Mouse (Mus musculus) myocyte (in vitro differentiated cells): ENCODE results near the gene Prss34. TPM values are rescaled to one million over a fixed set of nuclear protein-coding genes. Genes with fewer than 3 reads are reported as not detected.

Experiments used
- H3K27me3 ChIP-seq: one replicate; pipeline ENCODE4 v1.6.1; 2011; ENCODE audit not compliant: control insufficient read depth, insufficient read depth, insufficient read length
- H3K36me3 ChIP-seq: one replicate; pipeline ENCODE4 v1.6.1; 2011; ENCODE audit not compliant: control insufficient read depth, insufficient read depth
- H3K4me2 ChIP-seq: one replicate; pipeline ENCODE4 v1.6.1; 2011; ENCODE audit warnings: low read depth, control low read depth
- H3K4me3 ChIP-seq: one replicate; pipeline ENCODE4 v1.5.1; 2011; ENCODE audit warnings: mild to moderate bottlenecking, control low read depth, moderate library complexity
- H3K79me2 ChIP-seq: one replicate; pipeline ENCODE4 v1.6.1; 2011; ENCODE audit not compliant: control insufficient read depth, insufficient read depth
- H3ac ChIP-seq: one replicate; pipeline ENCODE4 v1.6.1; 2011; ENCODE audit not compliant: control insufficient read depth, insufficient read length
- CEBPB ChIP-seq: IDR thresholded peaks from 2 replicates; pipeline ENCODE4 v1.6.1; 2011; ENCODE audit warnings: mild to moderate bottlenecking, moderate library complexity; ENCODE audit not compliant: poor library complexity, insufficient read depth, severe bottlenecking
- E2F4 ChIP-seq: IDR thresholded peaks from one replicate; pipeline ENCODE4 v1.6.1; 2011; ENCODE audit warnings: mild to moderate bottlenecking, control low read depth, moderate library complexity; ENCODE audit not compliant: insufficient read depth
- MAX ChIP-seq: IDR thresholded peaks from one replicate; pipeline ENCODE4 v1.6.1; 2011; ENCODE audit warnings: low read depth, mild to moderate bottlenecking, control low read depth
- MYOD1 ChIP-seq, 3 experiments: IDR thresholded peaks; one replicate each; pipeline ENCODE4 v1.6.1; 2011; ENCODE audit warnings: control low read depth in 2 of 3, low read depth in 2 of 3, mild to moderate bottlenecking in 2 of 3, moderate library complexity in 1 of 3; ENCODE audit not compliant: insufficient read length in 2 of 3, control insufficient read depth in 1 of 3
- MYOG ChIP-seq, 3 experiments: IDR thresholded peaks; one replicate each; pipeline ENCODE4 v1.6.1; 2011; ENCODE audit warnings: control low read depth in 2 of 3, low read depth in 2 of 3, mild to moderate bottlenecking in 2 of 3; ENCODE audit not compliant: insufficient read length in 2 of 3, control insufficient read depth in 1 of 3, insufficient read depth in 1 of 3
- POLR2A ChIP-seq: IDR thresholded peaks from one replicate; pipeline ENCODE4 v1.6.1; 2011; ENCODE audit warnings: low read depth, mild to moderate bottlenecking, control low read depth, moderate library complexity; ENCODE audit not compliant: insufficient read length
- POLR2AphosphoS2 ChIP-seq: IDR thresholded peaks from one replicate; pipeline ENCODE4 v1.6.1; 2011; ENCODE audit warnings: low read depth, control low read depth; ENCODE audit not compliant: insufficient read length
- REST ChIP-seq: IDR thresholded peaks from one replicate; pipeline ENCODE4 v1.6.1; 2011; ENCODE audit warnings: mild to moderate bottlenecking, control low read depth, moderate library complexity; ENCODE audit not compliant: insufficient read depth, insufficient read length
- SRF ChIP-seq: IDR thresholded peaks from one replicate; pipeline ENCODE4 v1.6.1; 2011; ENCODE audit warnings: low read depth; ENCODE audit not compliant: control insufficient read depth, insufficient read length
- TCF12 ChIP-seq: IDR thresholded peaks from one replicate; pipeline ENCODE4 v1.6.1; 2011; ENCODE audit warnings: mild to moderate bottlenecking, control low read depth; ENCODE audit not compliant: poor library complexity, insufficient read depth, severe bottlenecking
- TCF3 ChIP-seq: IDR thresholded peaks from one replicate; pipeline ENCODE4 v1.6.1; 2011; ENCODE audit warnings: low read depth, control low read depth; ENCODE audit not compliant: insufficient read length
- USF1 ChIP-seq: IDR thresholded peaks from one replicate; pipeline ENCODE4 v1.6.1; 2011; ENCODE audit warnings: low read depth, mild to moderate bottlenecking, control low read depth, moderate library complexity
- polyA plus RNA-seq: library from polyadenylated mRNA; unstranded; fragments of >200 nt; fragmentation: generic; extraction: Trizol; gene quantifications from one replicate; pipeline ENCODE4 v1.2.1, GENCODE M21; 2012; ENCODE audit warnings: missing spikeins

Gene Prss34
- polyA plus RNA-seq, 1 experiment = not detected

DNA sequence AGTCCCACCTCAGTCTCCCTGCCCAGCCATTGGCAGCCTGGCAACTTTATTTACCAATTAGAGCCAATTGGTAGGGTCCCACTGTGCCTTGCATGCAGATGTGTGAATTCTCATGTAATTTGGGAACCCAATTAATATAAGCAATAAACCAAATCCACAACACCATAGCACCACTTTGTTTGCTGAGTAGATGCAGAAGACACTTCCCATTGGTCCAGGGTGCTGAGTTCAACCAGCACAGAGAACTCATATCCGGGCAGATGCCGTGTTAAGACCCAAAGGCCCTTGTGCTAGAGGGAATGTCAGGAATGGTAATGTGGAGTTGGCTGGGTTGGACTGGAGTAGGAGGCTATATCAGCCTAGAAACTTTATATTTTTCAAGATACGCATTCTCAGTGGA, 22.4 kb upstream of the Prss34 start:
- no peak overlapping the region for H3ac ChIP-seq
- H3K36me3 ChIP-seq = no peaks in the 10 kb centered on the region
- peaks cover 13% of the 10 kb centered on the region for H3K27me3 ChIP-seq
- TF ChIP-seq POLR2A = no peak
- TF ChIP-seq SRF = no peak
- TF ChIP-seq CEBPB = no peak
- no peak for TF ChIP-seq USF1
- no peak for TF ChIP-seq MAX
- TF ChIP-seq MYOG (IDR thresholded peaks at IDR 0.05; ENCODE audit: control insufficient read depth in 1 of 3, insufficient read depth in 1 of 3, insufficient read length in 2 of 3, low read depth in 2 of 3) = no peak
- no peak for TF ChIP-seq TCF12
- TF ChIP-seq TCF3 = no peak
- TF ChIP-seq MYOD1 (IDR thresholded peaks at IDR 0.05; ENCODE audit: control insufficient read depth in 1 of 3, insufficient read length in 2 of 3, low read depth in 2 of 3) = no peak
- TF ChIP-seq E2F4 = no peak
- TF ChIP-seq REST = no peak
- TF ChIP-seq POLR2AphosphoS2 = no peak
- H3K4me2 ChIP-seq = no peak overlapping the region
- H3K4me3 ChIP-seq = no peak overlapping the region
- peaks cover 23% of the 10 kb centered on the region for H3K79me2 ChIP-seq

- H3K4me2 ChIP-seq = peak overlapping the region; percentile 75
These were observed 16.1 kb upstream of the Prss34 start for GRCm38 (mm10) chr17:25282133-25282532.

DNA sequence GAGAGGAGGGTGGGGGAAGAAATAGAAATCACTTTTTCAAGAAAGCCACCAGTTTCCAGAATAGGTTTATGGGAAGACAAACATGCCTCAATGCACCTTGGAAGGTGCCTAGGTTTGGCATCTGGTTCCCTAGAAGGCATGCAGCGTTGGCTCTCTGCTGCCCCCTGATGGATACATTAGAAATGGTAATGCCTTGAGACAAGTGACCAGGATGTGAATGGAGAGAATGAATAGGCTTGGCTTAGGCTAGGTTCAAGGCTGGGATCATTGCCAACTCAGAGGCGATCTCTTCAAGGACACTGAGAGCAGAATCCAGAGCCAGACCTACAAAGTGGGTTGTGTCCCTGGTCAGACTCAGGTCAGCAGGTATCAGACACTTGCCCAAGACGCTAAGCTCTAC, 13.2 kb upstream of the Prss34 start:
- H3K4me3 ChIP-seq = no peak overlapping the region
- no peaks in the 10 kb centered on the region for H3K36me3 ChIP-seq
- no peaks in the 10 kb centered on the region for H3K79me2 ChIP-seq
- no peak for TF ChIP-seq SRF
- no peak for TF ChIP-seq POLR2AphosphoS2
- no peak for TF ChIP-seq TCF12
- no peak for TF ChIP-seq POLR2A
- TF ChIP-seq MAX = no peak
- no peak for TF ChIP-seq REST
- TF ChIP-seq USF1 = no peak
- no peak for TF ChIP-seq MYOG (IDR thresholded peaks at IDR 0.05; ENCODE audit: control insufficient read depth in 1 of 3, insufficient read depth in 1 of 3, insufficient read length in 2 of 3, low read depth in 2 of 3)
- TF ChIP-seq CEBPB = no peak
- TF ChIP-seq E2F4 = no peak
- TF ChIP-seq MYOD1 (IDR thresholded peaks at IDR 0.05; ENCODE audit: control insufficient read depth in 1 of 3, insufficient read length in 2 of 3, low read depth in 2 of 3) = no peak
- no peak for TF ChIP-seq TCF3
- no peak overlapping the region for H3ac ChIP-seq
- no peaks in the 10 kb centered on the region for H3K27me3 ChIP-seq
- H3K4me2 ChIP-seq = no peak overlapping the region

More at GRCm38 (mm10) chr17:25282133-25282532, 16.1 kb upstream of the Prss34 start:
- Histone ChIP-seq H3K36me3 (no peaks in the 10 kb centered on the region), H3K4me3 (no peak overlapping the region), H3K27me3 (peaks cover 13% of the 10 kb centered on the region), H3K79me2 (no peaks in the 10 kb centered on the region), H3ac (no peak overlapping the region)
- TF ChIP-seq E2F4 (no peak), SRF (no peak), POLR2AphosphoS2 (peak; percentile 32), MAX (no peak), USF1 (no peak), MYOG (IDR thresholded peaks at IDR 0.05; ENCODE audit: control insufficient read depth in 1 of 3, insufficient read depth in 1 of 3, insufficient read length in 2 of 3, low read depth in 2 of 3) (no peak), TCF12 (no peak), POLR2A (peak; percentile 40), CEBPB (no peak)

- TF ChIP-seq E2F4 (no peak), MYOD1 (IDR thresholded peaks at IDR 0.05; ENCODE audit: control insufficient read depth in 1 of 3, insufficient read length in 2 of 3, low read depth in 2 of 3) (no peak), MYOG (IDR thresholded peaks at IDR 0.05; ENCODE audit: control insufficient read depth in 1 of 3, insufficient read depth in 1 of 3, insufficient read length in 2 of 3, low read depth in 2 of 3) (no peak), SRF (no peak), TCF3 (no peak), POLR2AphosphoS2 (no peak), MAX (no peak)
- Histone ChIP-seq H3K4me2 (no peak overlapping the region), H3K4me3 (no peak overlapping the region), H3K79me2 (no peaks in the 10 kb centered on the region), H3K27me3 (peaks cover 13% of the 10 kb centered on the region), H3K36me3 (no peaks in the 10 kb centered on the region), H3ac (no peak overlapping the region)
These were observed 9.4 kb upstream of the Prss34 start for GRCm38 (mm10) chr17:25288842-25289241.

DNA sequence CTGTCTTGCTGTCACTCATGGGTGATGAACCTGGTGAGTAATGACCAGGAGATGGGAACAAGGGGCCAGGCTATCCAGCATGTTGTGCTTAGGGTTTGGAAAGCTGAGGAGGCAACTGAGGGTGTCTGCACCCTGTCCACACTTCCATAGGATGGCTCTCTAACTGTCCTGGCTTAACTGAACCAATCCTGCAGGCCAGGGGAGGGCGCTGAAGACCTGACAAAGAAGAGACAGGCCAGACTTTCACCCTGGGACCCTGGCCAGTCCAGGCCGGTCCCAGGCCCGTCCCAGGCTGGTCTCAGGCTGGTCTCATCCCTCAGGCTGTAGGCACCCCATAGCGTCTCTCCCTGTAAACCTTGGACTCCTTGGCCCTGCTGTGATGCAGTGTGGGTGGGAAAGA, 7.8 kb upstream of the Prss34 start:
- no peaks in the 10 kb centered on the region for H3K79me2 ChIP-seq
- TF ChIP-seq TCF12 (no peak), REST (no peak), MYOG (IDR thresholded peaks at IDR 0.05; ENCODE audit: control insufficient read depth in 1 of 3, insufficient read depth in 1 of 3, insufficient read length in 2 of 3, low read depth in 2 of 3) (no peak), CEBPB (no peak), TCF3 (no peak), POLR2A (no peak), MAX (no peak), POLR2AphosphoS2 (no peak), USF1 (no peak), E2F4 (no peak), SRF (no peak)

More for the DNA sequence above, 7.8 kb upstream of the Prss34 start:
- Histone ChIP-seq H3K36me3 (no peaks in the 10 kb centered on the region), H3K4me2 (no peak overlapping the region), H3K4me3 (no peak overlapping the region), H3ac (no peak overlapping the region), H3K27me3 (peaks cover 13% of the 10 kb centered on the region)
